In genomic region chr1:191520669-191521068, GRCm38 (mm10) we compare ENCODE assay signal across 20 mouse cellular contexts. TPM values are rescaled to one million over a fixed set of nuclear protein-coding genes. Genes with fewer than 3 reads are reported as not detected.
DNase-seq lines count a peak whose midpoint lies in the region; ATAC-seq and TF ChIP-seq lines count a peak whose summit lies in the region.
"Had no signal": no experiment of that assay in that cellular context is flagged by ENCODE, and none has a peak within 500 bp of the region (broad histone marks: within the 10 kb centered on the region; RNA-seq: fewer than 3 reads in every experiment).

No protein-coding gene starts in this region.

- no peaks in the 10 kb centered on the region for H3K27me3 ChIP-seq in heart, embryonic 10.5 days (ENCODE audit: insufficient read depth, poor library complexity, severe bottlenecking)
- H3K27me3 ChIP-seq in heart, postnatal 0 days (ENCODE audit: control insufficient read depth, insufficient read depth, low read length): no peaks in the 10 kb centered on the region
- no peaks in the 10 kb centered on the region for H3K27me3 ChIP-seq in midbrain, postnatal 0 days (ENCODE audit: insufficient read depth, low read length)
- H3K27me3 ChIP-seq: CH12.LX; kidney, embryonic 15.5 days; midbrain, embryonic 15.5 days had no signal

- peak; percentile 44 for ATAC-seq in heart, postnatal 0 days (ENCODE audit: insufficient read depth, low read depth)
- ATAC-seq in midbrain, postnatal 0 days (ENCODE audit: low FRiP score): no peak
- ATAC-seq: hindbrain, postnatal 0 days; intestine, postnatal 0 days; midbrain, embryonic 15.5 days had no signal

- peaks cover 16% of the 10 kb centered on the region for H3K4me1 ChIP-seq in heart, embryonic 10.5 days
- H3K4me1 ChIP-seq in heart, postnatal 0 days (ENCODE audit: control insufficient read depth, insufficient read depth): peaks cover 14% of the 10 kb centered on the region
- no peaks in the 10 kb centered on the region for H3K4me1 ChIP-seq in midbrain, postnatal 0 days (ENCODE audit: insufficient read depth, low read length)
- H3K4me1 ChIP-seq: kidney, embryonic 15.5 days; midbrain, embryonic 15.5 days had no signal

- intact Hi-C loops in heart, postnatal 14 days (cut with DNase I): no loop called here

- no peak for TF ChIP-seq EP300 in heart, postnatal 0 days (IDR thresholded peaks at IDR 0.05; ENCODE audit: low read depth)

- WGBS in heart, embryonic 10.5 days: 39% methylated on average over 10 of the region's 10 CpGs
- 28% methylated on average over 10 of the region's 10 CpGs for WGBS in heart, postnatal 0 days
- WGBS in midbrain, postnatal 0 days: 93% methylated on average over 10 of the region's 10 CpGs

- TF ChIP-seq CTCF in heart, postnatal 0 days (IDR thresholded peaks at IDR 0.05; ENCODE audit: low read depth): no peak
- no peak for TF ChIP-seq CTCF in midbrain, postnatal 0 days (IDR thresholded peaks at IDR 0.05)

- peak; percentile 38 for DNase-seq in heart, adult 8-10 months (ENCODE audit: low spot score)
- DNase-seq in heart, postnatal 14 days: no peak
- peak; percentile 19 for DNase-seq in c-Kit-positive CD71-positive TER-119-negative erythroid progenitor cells, embryonic 14.5 days (ENCODE audit: low read depth)
- no peak for DNase-seq in heart, embryonic 10.5 days (ENCODE audit: low spot score)
- peak; percentile 36 for DNase-seq in heart, postnatal 0 days (ENCODE audit: low spot score)
- DNase-seq in adrenal gland, postnatal 10 days: no peak
- DNase-seq in midbrain, postnatal 0 days (ENCODE audit: low spot score): no peak
- DNase-seq: adrenal gland, postnatal 25 days; cerebellum, adult 18-20 months; cerebellum, postnatal 36 days; gastrocnemius, postnatal 14 days; lung, adult 18-20 months; retina, postnatal 1 day; right cerebral cortex, postnatal 4 days had no signal

- H3K4me3 ChIP-seq in heart, embryonic 10.5 days: no peak overlapping the region
- no peak overlapping the region for H3K4me3 ChIP-seq in heart, postnatal 0 days (ENCODE audit: low read depth, low read length)
- H3K4me3 ChIP-seq in midbrain, postnatal 0 days (ENCODE audit: low read depth, low read length): no peak overlapping the region
- H3K4me3 ChIP-seq: hindbrain, embryonic 10.5 days; kidney, embryonic 15.5 days; midbrain, embryonic 15.5 days had no signal

- peak overlapping the region; percentile 77 for H3K27ac ChIP-seq in heart, embryonic 10.5 days
- peak overlapping the region; percentile 7; the same call in 1 of the 2 replicates for H3K27ac ChIP-seq in heart, postnatal 0 days (ENCODE audit: low read depth)
- no peak overlapping the region for H3K27ac ChIP-seq in midbrain, postnatal 0 days (ENCODE audit: low read depth, low read length)
- H3K27ac ChIP-seq: hindbrain, embryonic 10.5 days; hindbrain, postnatal 0 days; kidney, embryonic 15.5 days; midbrain, embryonic 15.5 days had no signal

- H3K36me3 ChIP-seq in heart, embryonic 10.5 days: no peaks in the 10 kb centered on the region
- H3K36me3 ChIP-seq in heart, postnatal 0 days (replicated peaks; ENCODE audit: control insufficient read depth, insufficient read depth, low read length): no peaks in the 10 kb centered on the region
- no peaks in the 10 kb centered on the region for H3K36me3 ChIP-seq in midbrain, postnatal 0 days (ENCODE audit: insufficient read depth, low read length)
- H3K36me3 ChIP-seq: hindbrain, embryonic 10.5 days; kidney, embryonic 15.5 days; midbrain, embryonic 15.5 days had no signal

- no peaks in the 10 kb centered on the region for H3K9me3 ChIP-seq in heart, embryonic 10.5 days
- H3K9me3 ChIP-seq in heart, postnatal 0 days (replicated peaks; ENCODE audit: control insufficient read depth, low read length): no peaks in the 10 kb centered on the region
- no peaks in the 10 kb centered on the region for H3K9me3 ChIP-seq in midbrain, postnatal 0 days (ENCODE audit: low read length)
- H3K9me3 ChIP-seq: hindbrain, embryonic 10.5 days; kidney, embryonic 15.5 days; midbrain, embryonic 15.5 days had no signal

- H3K9ac ChIP-seq in heart, postnatal 0 days (replicated peaks; ENCODE audit: low read depth, low read length): no peak overlapping the region
- no peak overlapping the region for H3K9ac ChIP-seq in midbrain, postnatal 0 days (replicated peaks; ENCODE audit: low read length, poor library complexity, severe bottlenecking)
- H3K9ac ChIP-seq: kidney, embryonic 15.5 days; midbrain, embryonic 15.5 days had no signal

- H3K4me2 ChIP-seq in heart, postnatal 0 days (ENCODE audit: low read depth, low read length): no peak overlapping the region
- H3K4me2 ChIP-seq in midbrain, postnatal 0 days (ENCODE audit: low read depth, low read length, poor library complexity, severe bottlenecking): no peak overlapping the region
- H3K4me2 ChIP-seq: kidney, embryonic 15.5 days; midbrain, embryonic 15.5 days had no signal

RNA-seq across cellular contexts. Expression of gene Dtl, which starts 54.7 kb away (rescaled TPM):
- total RNA-seq in heart, adult 8-10 months (2022): under 1 TPM; 0.06 to 0.34 (median 0.20) TPM
- total RNA-seq in heart, postnatal 14 days (2021): 1 to 10 TPM in 1 of 2 experiments, under 1 TPM in 1; 0.98 to 2.1 TPM
- polyA plus RNA-seq in heart, embryonic 10.5 days (2016; fragmentation: Nextera tagmentation; extraction: Ambion mirVana): 45.5 and 53.6 TPM in 2 replicates
- total RNA-seq in heart, postnatal 0 days (2014; rRNA removed; ENCODE audit: low replicate concordance): 4.1 and 7.6 TPM in 2 replicates
- polyA plus RNA-seq in heart, postnatal 0 days (2015; fragmentation: Nextera tagmentation; extraction: Ambion mirVana): 5.9 and 6.2 TPM in 2 replicates
- 10 to 100 TPM in 1 of 2 experiments, 1 to 10 TPM in 1; 7.8 to 11.9 TPM for total RNA-seq in adrenal gland, postnatal 10 days (2021)
- total RNA-seq in midbrain, postnatal 0 days (2014; rRNA removed): 2.5 and 3.1 TPM in 2 replicates
- polyA plus RNA-seq in midbrain, postnatal 0 days (2015; fragmentation: Nextera tagmentation; extraction: Ambion mirVana): 1.7 and 2.0 TPM in 2 replicates

RNA-seq across cellular contexts. Expression of gene Ints7, which starts 54.8 kb away (rescaled TPM):
- total RNA-seq in heart, adult 8-10 months (2022): 10 to 100 TPM in 3 of 4 experiments, 1 to 10 TPM in 1; 9.7 to 11.2 (median 10.8) TPM
- 10 to 100 TPM; 17.9 to 19.8 TPM for total RNA-seq in heart, postnatal 14 days (2021)
- 52.9 and 58.7 TPM in 2 replicates for polyA plus RNA-seq in heart, embryonic 10.5 days (2016; fragmentation: Nextera tagmentation; extraction: Ambion mirVana)
- total RNA-seq in heart, postnatal 0 days (2014; rRNA removed; ENCODE audit: low replicate concordance): 33.2 and 33.8 TPM in 2 replicates
- 14.1 and 15.1 TPM in 2 replicates for polyA plus RNA-seq in heart, postnatal 0 days (2015; fragmentation: Nextera tagmentation; extraction: Ambion mirVana)
- 10 to 100 TPM; 33.8 to 36.4 TPM for total RNA-seq in adrenal gland, postnatal 10 days (2021)
- 33.1 and 40.4 TPM in 2 replicates for total RNA-seq in midbrain, postnatal 0 days (2014; rRNA removed)
- 24.6 and 27.0 TPM in 2 replicates for polyA plus RNA-seq in midbrain, postnatal 0 days (2015; fragmentation: Nextera tagmentation; extraction: Ambion mirVana)

Comparison
In these comparisons a context has a peak if more than half of its experiments do, and no peak if none do; other contexts are left out.
1. DNase-seq: peak in heart, adult 8-10 months (single experiment), c-Kit-positive CD71-positive TER-119-negative erythroid progenitor cells, embryonic 14.5 days (single experiment) and heart, postnatal 0 days (single experiment); none in heart, postnatal 14 days (0 of 2), heart, embryonic 10.5 days (single experiment), adrenal gland, postnatal 10 days (single experiment) and midbrain, postnatal 0 days (single experiment).